ENCODE assay signal across 8 mouse cellular contexts in genomic region chr1:181888801-181889200, GRCm38 (mm10). TPM values are rescaled to one million over a fixed set of nuclear protein-coding genes. Genes with fewer than 3 reads are reported as not detected.
DNase-seq lines count a peak whose midpoint lies in the region; ATAC-seq and TF ChIP-seq lines count a peak whose summit lies in the region.

No protein-coding gene starts in this region.

- no peak overlapping the region for H3K4me3 ChIP-seq in bone marrow, adult 2 months (replicated peaks; ENCODE audit: control insufficient read depth, low read depth, low read length)
- no peak overlapping the region for H3K4me3 ChIP-seq in embryonic fibroblast, embryonic 13.5 days (ENCODE audit: insufficient read depth, low read length)
- no peak overlapping the region for H3K4me3 ChIP-seq in heart, embryonic 12.5 days
- H3K4me3 ChIP-seq in kidney, embryonic 16.5 days (ENCODE audit: low read length) = no peak overlapping the region

- H3K4me1 ChIP-seq in bone marrow, adult 2 months (ENCODE audit: control insufficient read depth, insufficient read depth, low read length) = no peaks in the 10 kb centered on the region
- H3K4me1 ChIP-seq in embryonic fibroblast, embryonic 13.5 days (ENCODE audit: control insufficient read depth, insufficient read depth, low read length) = no peaks in the 10 kb centered on the region
- H3K4me1 ChIP-seq in heart, embryonic 12.5 days (replicated peaks) = peaks cover 3% of the 10 kb centered on the region
- H3K4me1 ChIP-seq in kidney, embryonic 16.5 days (ENCODE audit: insufficient read depth, low read length) = no peaks in the 10 kb centered on the region

- no peaks in the 10 kb centered on the region for H3K36me3 ChIP-seq in heart, embryonic 12.5 days
- H3K36me3 ChIP-seq in kidney, embryonic 16.5 days (ENCODE audit: insufficient read depth, low read length) = no peaks in the 10 kb centered on the region

- no peak for TF ChIP-seq POLR2A in bone marrow, adult 2 months (IDR thresholded peaks at IDR 0.05; ENCODE audit: borderline replicate concordance, control insufficient read depth, low read depth, low read length)
- TF ChIP-seq POLR2A in embryonic fibroblast, embryonic 13.5 days (IDR thresholded peaks at IDR 0.05; ENCODE audit: low read depth, low read length) = no peak

- peak overlapping the region; percentile 36; the same call in 1 of the 2 replicates for H3K4me2 ChIP-seq in heart, embryonic 12.5 days
- H3K4me2 ChIP-seq in kidney, embryonic 16.5 days (replicated peaks; ENCODE audit: low read depth, low read length) = no peak overlapping the region

- peak; percentile 40; the same call in 1 of the 2 replicates for ATAC-seq in heart, embryonic 12.5 days (ENCODE audit: insufficient number of reproducible peaks, low FRiP score)
- ATAC-seq in kidney, embryonic 16.5 days (ENCODE audit: low FRiP score, low TSS enrichment) = peak; percentile 81
- ATAC-seq in monocyte, adult 5-6 weeks (replicated peaks; ENCODE audit: insufficient number of reproducible peaks, low FRiP score, low TSS enrichment, poor library complexity, severe bottlenecking) = peak; percentile 94

- DNase-seq in A20 (ENCODE audit: low read depth, low spot score) (peak; percentile 84), liver (peak; percentile 84)
- peak; percentile 71 to 77 for DNase-seq in spleen, postnatal 36 days (ENCODE audit: low spot score in 2 of 2)

- H3K9ac ChIP-seq in heart, embryonic 12.5 days = 0 out of 2 replicates have a peak overlapping the region, but pooled peaks have one; percentile 47
- H3K9ac ChIP-seq in kidney, embryonic 16.5 days (replicated peaks; ENCODE audit: low read length) = peak overlapping the region; percentile 47; the same call in 1 of the 2 replicates

- no peaks in the 10 kb centered on the region for H3K27me3 ChIP-seq in heart, embryonic 12.5 days (replicated peaks)
- H3K27me3 ChIP-seq in kidney, embryonic 16.5 days (ENCODE audit: insufficient read depth, low read length) = no peaks in the 10 kb centered on the region

- no peak overlapping the region for H3K27ac ChIP-seq in bone marrow, adult 2 months (ENCODE audit: control insufficient read depth, insufficient read depth, low read depth, low read length, poor library complexity)
- H3K27ac ChIP-seq in embryonic fibroblast, embryonic 13.5 days (ENCODE audit: insufficient read depth, low read length) = no peak overlapping the region
- no peak overlapping the region for H3K27ac ChIP-seq in heart, embryonic 12.5 days (ENCODE audit: poor library complexity, severe bottlenecking)
- no peak overlapping the region for H3K27ac ChIP-seq in kidney, embryonic 16.5 days (ENCODE audit: low read length)

- peak; percentile 100 for TF ChIP-seq CTCF in bone marrow, adult 2 months (IDR thresholded peaks at IDR 0.05; ENCODE audit: control insufficient read depth, insufficient read depth, low read length)
- peak; percentile 100 for TF ChIP-seq CTCF in embryonic fibroblast, embryonic 13.5 days (IDR thresholded peaks at IDR 0.05; ENCODE audit: borderline replicate concordance, insufficient read depth, low read length)

- no peaks in the 10 kb centered on the region for H3K9me3 ChIP-seq in heart, embryonic 12.5 days (replicated peaks)
- no peaks in the 10 kb centered on the region for H3K9me3 ChIP-seq in kidney, embryonic 16.5 days (ENCODE audit: low read length)

- 3% methylated on average over 11 of the region's 11 CpGs for WGBS in bone marrow, adult 2 months
- 7% methylated on average over 11 of the region's 11 CpGs for WGBS in heart, embryonic 12.5 days
- 4% methylated on average over 11 of the region's 11 CpGs for WGBS in kidney, embryonic 16.5 days

RNA-seq across cellular contexts. Expression of gene Lbr, which starts 46.0 kb away (rescaled TPM):
- 160 and 176 TPM in 2 replicates for polyA plus RNA-seq in bone marrow, adult 2 months (2011; ENCODE audit: insufficient read depth, insufficient read length, low replicate concordance, missing spikeins)
- 51.4 and 52.2 TPM in 2 replicates for polyA plus RNA-seq in embryonic fibroblast, embryonic 13.5 days (2011; ENCODE audit: insufficient read length, low read depth, missing spikeins)
- polyA plus RNA-seq in heart, embryonic 12.5 days (2016; fragmentation: Nextera tagmentation; extraction: Ambion mirVana) = 100 and 105 TPM in 2 replicates
- polyA plus RNA-seq in kidney, embryonic 16.5 days (2015; fragmentation: Nextera tagmentation; extraction: Ambion mirVana) = 107 TPM in 2 replicates
- 183 to 196 TPM (median 191 TPM) in 3 replicates for total RNA-seq in monocyte, adult 5-6 weeks (2017)

Comparison
In these comparisons a context has a peak if more than half of its experiments do, and no peak if none do; other contexts are left out.
1. ATAC-seq: peak in every context shown above with its lines; median percentile 94 in monocyte, adult 5-6 weeks; 81 in kidney, embryonic 16.5 days; 40 in heart, embryonic 12.5 days.